Mouse (Mus musculus): ENCODE measurements around the gene Ripply3.

The Ripply3 gene

GRCm38 (mm10) chr16:94356776-94357494 is 28.7 kb downstream of the Ripply3 start:
- in situ Hi-C loops (cut with MboI, MseI), result no loop called here

- in situ Hi-C loops (cut with MboI, MseI), result no loop called here
Observed at GRCm38 (mm10) chr16:94358091-94358490, 29.9 kb downstream of the Ripply3 start.

GRCm38 (mm10) chr16:94360578-94361350 is 32.5 kb downstream of the Ripply3 start:
- in situ Hi-C loops (cut with MboI, MseI), result no loop called here

- in situ Hi-C loops (cut with MboI, MseI), result no loop called here
Observed at GRCm38 (mm10) chr16:94362174-94362873, 34.1 kb downstream of the Ripply3 start.

- in situ Hi-C loops (cut with MboI, MseI), result no loop called here
Observed at GRCm38 (mm10) chr16:94363814-94364213, 35.6 kb downstream of the Ripply3 start.

- in situ Hi-C loops (cut with MboI, MseI), result no loop called here
Observed at GRCm38 (mm10) chr16:94365435-94365834, 37.2 kb downstream of the Ripply3 start.

- in situ Hi-C loops (cut with MboI, MseI), result no loop called here
Observed at GRCm38 (mm10) chr16:94369596-94370172, 41.5 kb downstream of the Ripply3 start.

- in situ Hi-C loops (cut with MboI, MseI), result no loop called here
Observed at GRCm38 (mm10) chr16:94370173-94370914, 42.1 kb downstream of the Ripply3 start, which contains the start of gene Ttc3. Gene Ttc3 (plus strand): TSS chr16:94370618.

GRCm38 (mm10) chr16:94370915-94371300 is 42.7 kb downstream of the Ripply3 start:
- in situ Hi-C loops (cut with MboI, MseI), result no loop called here

- in situ Hi-C loops (cut with MboI, MseI), result no loop called here
Observed at GRCm38 (mm10) chr16:94371301-94371931, 43.2 kb downstream of the Ripply3 start, which contains the start of gene Pigp. Gene Pigp (minus strand): TSS chr16:94371842.

GRCm38 (mm10) chr16:94379386-94379785 is 51.2 kb downstream of the Ripply3 start:
- in situ Hi-C loops (cut with MboI, MseI), result no loop called here

GRCm38 (mm10) chr16:94383277-94383676 is 55.1 kb downstream of the Ripply3 start:
- in situ Hi-C loops (cut with MboI, MseI), result loop anchor here in 1 of 2 experiments (10.0 kb wide), 1 partner anchor 1728 kb away; no protein-coding TSS in a partner anchor
